19 mouse cellular contexts compared by ENCODE assay signal in the genomic region with DNA sequence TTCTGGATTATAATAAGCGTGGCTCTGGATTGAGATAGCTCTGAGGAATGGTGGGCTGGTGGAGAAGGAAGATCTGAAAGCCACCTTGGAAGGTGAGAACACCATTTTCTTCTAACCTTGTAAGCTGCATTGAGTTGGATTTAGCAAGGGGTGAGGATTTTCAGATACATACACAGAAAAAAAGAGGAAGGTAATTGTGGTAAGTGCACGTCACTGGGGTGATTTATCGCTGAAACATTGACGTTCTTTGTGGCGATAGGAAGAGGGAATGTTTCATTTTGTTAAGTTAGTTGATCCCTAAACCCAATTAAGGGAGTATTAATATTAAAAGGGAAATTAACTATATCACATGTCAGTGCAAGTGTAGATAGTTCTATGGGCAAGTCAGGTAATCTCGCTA.
DNase-seq lines count a peak whose midpoint lies in the region; ATAC-seq lines count a peak whose summit lies in the region.
"Had no signal": no experiment of that assay in that cellular context is flagged by ENCODE, and none has a peak within 500 bp of the region (broad histone marks: within the 10 kb centered on the region; RNA-seq: fewer than 3 reads in every experiment).

No protein-coding gene starts in this region.

- ATAC-seq in granulocyte monocyte progenitor cell, adult 5-6 weeks (replicated peaks; ENCODE audit: poor library complexity, severe bottlenecking), result peak; percentile 84
- ATAC-seq in megakaryocyte progenitor cell, adult 5-6 weeks (replicated peaks; ENCODE audit: poor library complexity), result peak; percentile 92
- ATAC-seq: activated CD4-positive, CD25-positive, alpha-beta regulatory T cell, adult 4 months; CD4-positive, CD25-positive, alpha-beta regulatory T cell, adult 4 months; forebrain, embryonic 13.5 days; forebrain, embryonic 15.5 days; forebrain, postnatal 0 days; Patski had no signal

- intact Hi-C loops in left cerebral cortex, postnatal 4 days (cut with DNase I), result no loop called here

- peak; percentile 6 for DNase-seq in c-Kit-positive CD71-negative TER-119-negative erythroid progenitor cells, embryonic 14.5 days (ENCODE audit: low read depth)
- DNase-seq in left cerebral cortex, postnatal 4 days, result no peak
- no peak for DNase-seq in cerebellum, adult 18-20 months
- DNase-seq: adrenal gland, adult 8-10 months; adrenal gland, postnatal 14 days; adrenal gland, postnatal 36 days; B cell, adult 2 months; cerebellum, adult 11 months; cerebellum, adult 9-10 months; cerebellum, postnatal 25 days; embryo, embryonic 11 days; forebrain, postnatal 0 days had no signal
